Mouse (Mus musculus) kidney, embryonic 16.5 days (tissue): ENCODE measurements around the gene Rdh13. TPM values are rescaled to one million over a fixed set of nuclear protein-coding genes. Genes with fewer than 3 reads are reported as not detected.
"Not testable (repeated sequence)": the region's sequence is repeated elsewhere in the genome, so short reads cannot be mapped to it uniquely, and the experiment has no call there.

Experiments used
- ATAC-seq: fragments of 200-750 bp; cut with Nextera tagmentation; 2 replicates; pipeline ENCODE4 v1.8.0; 2017; ENCODE audit warnings: moderate TSS enrichment; ENCODE audit not compliant: low FRiP score, low TSS enrichment
- H3K27ac ChIP-seq: fragments of 300-500 bp; sonication (generic); 2 replicates; pipeline ENCODE4 v1.5.1; 2014; ENCODE audit warnings: low read length
- H3K27me3 ChIP-seq: fragments of 300-500 bp; sonication (generic); 2 replicates; pipeline ENCODE4 v1.6.1; 2014; ENCODE audit warnings: low read length, control low read depth, mixed read lengths; ENCODE audit not compliant: insufficient read depth
- H3K36me3 ChIP-seq: fragments of 300-500 bp; sonication (generic); 2 replicates; pipeline ENCODE4 v1.6.1; 2014; ENCODE audit warnings: low read length, control low read depth, mixed read lengths; ENCODE audit not compliant: insufficient read depth
- H3K4me1 ChIP-seq: fragments of 300-500 bp; sonication (generic); 2 replicates; pipeline ENCODE4 v1.6.1; 2014; ENCODE audit warnings: low read length, control low read depth, mixed read lengths; ENCODE audit not compliant: insufficient read depth
- H3K4me2 ChIP-seq: fragments of 300-500 bp; sonication (generic); replicated peaks from 2 replicates; pipeline ENCODE4 v1.6.1; 2014; ENCODE audit warnings: low read depth, low read length
- H3K4me3 ChIP-seq: fragments of 300-500 bp; sonication (generic); 2 replicates; pipeline ENCODE4 v1.5.1; 2014; ENCODE audit warnings: mild to moderate bottlenecking, low read length
- H3K9ac ChIP-seq: fragments of 300-500 bp; sonication (generic); replicated peaks from 2 replicates; pipeline ENCODE4 v1.6.1; 2014; ENCODE audit warnings: low read length
- H3K9me3 ChIP-seq: fragments of 300-500 bp; sonication (generic); 2 replicates; pipeline ENCODE4 v1.6.1; 2016; ENCODE audit warnings: low read length, control low read depth
- WGBS: fragments of 180-500 bp; shearing (Covaris S2); extraction: QIAGEN DNeasy Blood & Tissue Kit; methylation state at CpG from one replicate; pipeline ENCODE4 v1.1.7; 2014; 5-methylcytosine and 5-hydroxymethylcytosine counted together
- polyA plus RNA-seq: library from polyadenylated mRNA; unstranded; fragments of >200 nt; fragmentation: Nextera tagmentation; extraction: Ambion mirVana; gene quantifications from 2 replicates; pipeline ENCODE4 v1.2.1, GENCODE M21; 2015

Gene Rdh13
- polyA plus RNA-seq, 1 experiment from 2014 or later, result 34.4 TPM

GRCm38 (mm10) chr7:4440549-4440948, 4.9 kb downstream of the Rdh13 start:
- Histone ChIP-seq H3K36me3 (peaks cover 64% of the 10 kb centered on the region), H3K9me3 (no peaks in the 10 kb centered on the region), H3K4me2 (no peak overlapping the region), H3K4me3 (no peak overlapping the region), H3K27ac (no peak overlapping the region), H3K27me3 (no peaks in the 10 kb centered on the region), H3K9ac (no peak overlapping the region), H3K4me1 (peaks cover 6% of the 10 kb centered on the region)
- ATAC-seq, result no peak
- WGBS, result 93% methylated on average over 10 of the region's 10 CpGs

DNA sequence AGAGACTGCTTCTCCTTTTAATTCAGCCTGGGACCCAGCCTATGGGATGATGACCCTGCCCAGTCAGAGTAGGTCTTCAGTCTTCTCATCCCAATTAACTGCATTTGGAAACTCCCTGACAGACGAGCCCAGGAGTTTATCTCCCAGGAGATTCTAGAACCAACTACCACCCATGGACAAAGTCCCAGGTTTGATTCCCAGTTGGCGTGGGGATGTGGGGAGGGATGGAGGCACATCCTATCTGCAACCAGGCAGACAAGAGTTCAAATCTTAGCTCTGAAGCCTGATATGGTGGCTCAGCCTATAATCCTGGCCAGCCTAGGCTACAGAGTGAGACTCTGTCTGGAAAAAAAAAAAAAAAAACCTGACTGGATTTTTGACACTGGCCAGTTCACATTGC, 7.7 kb downstream of the Rdh13 start:
- Histone ChIP-seq H3K4me3 (no peak overlapping the region), H3K36me3 (peaks cover 75% of the 10 kb centered on the region), H3K4me1 (no peaks in the 10 kb centered on the region), H3K27ac (no peak overlapping the region), H3K9ac (no peak overlapping the region), H3K9me3 (no peaks in the 10 kb centered on the region), H3K27me3 (no peaks in the 10 kb centered on the region), H3K4me2 (no peak overlapping the region)
- ATAC-seq, result no peak
- WGBS, result 92% methylated on average over 2 of the region's 2 CpGs

- Histone ChIP-seq H3K27ac (no peak overlapping the region), H3K27me3 (no peaks in the 10 kb centered on the region), H3K9ac (no peak overlapping the region), H3K9me3 (peaks cover 8% of the 10 kb centered on the region; the same call in 1 of the 2 replicates), H3K4me3 (no peak overlapping the region), H3K4me1 (no peaks in the 10 kb centered on the region), H3K4me2 (no peak overlapping the region), H3K36me3 (peaks cover 77% of the 10 kb centered on the region)
- 83% methylated on average over 8 of the region's 8 CpGs for WGBS
- ATAC-seq, result no peak
These were observed 13.4 kb downstream of the Rdh13 start for GRCm38 (mm10) chr7:4432026-4432425.

DNA sequence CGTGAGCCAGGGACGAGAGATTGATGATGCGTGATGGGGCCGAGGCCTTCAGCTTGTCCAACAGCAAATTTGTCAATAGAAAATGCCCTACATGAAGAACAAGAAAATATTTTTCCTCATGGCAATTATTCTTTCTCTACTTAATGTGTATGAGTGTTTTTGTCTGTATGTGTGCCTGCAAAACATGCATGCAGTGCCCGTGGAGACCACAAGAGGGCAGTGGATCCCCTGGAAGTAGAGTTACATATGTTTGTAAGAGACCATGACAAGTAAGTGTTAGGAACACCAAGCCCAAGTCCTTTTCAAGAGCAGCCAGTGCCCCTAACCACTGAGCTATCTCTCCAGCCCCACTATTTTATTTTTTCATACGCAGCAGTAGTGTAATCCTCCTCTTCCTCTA, 13.9 kb downstream of the Rdh13 start:
- 82% methylated on average over 6 of the region's 6 CpGs for WGBS
- no peak for ATAC-seq

DNA sequence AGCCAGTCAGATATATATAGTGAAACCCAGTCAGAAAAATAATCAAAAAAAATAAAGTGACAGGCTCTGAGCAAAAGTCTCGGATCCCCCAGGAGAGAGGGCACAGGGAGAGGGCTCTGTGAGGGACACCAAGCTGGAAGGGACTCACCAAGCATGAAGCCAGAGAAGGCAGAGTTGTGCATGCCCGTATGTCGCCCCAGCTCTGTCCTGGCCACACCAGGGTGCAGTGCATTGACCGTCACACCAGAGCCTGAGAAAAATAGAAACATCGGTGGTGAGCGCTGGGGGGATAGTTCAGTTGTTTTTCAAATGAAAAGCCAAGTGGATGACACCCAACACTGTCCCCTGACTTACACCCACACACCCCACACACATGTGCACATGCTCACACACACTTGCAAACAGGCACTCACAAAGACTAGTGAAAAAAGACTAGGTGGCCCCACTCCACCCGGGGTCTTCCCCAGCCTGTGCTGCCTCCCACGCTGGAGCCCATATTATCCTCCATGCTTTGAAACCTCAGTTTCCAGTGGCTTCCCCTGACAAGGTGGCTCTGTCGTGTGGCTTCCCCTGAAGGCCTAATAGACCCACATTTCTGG, 15.1 kb downstream of the Rdh13 start:
- Histone ChIP-seq H3K27ac (no peak overlapping the region), H3K9me3 (peaks cover 8% of the 10 kb centered on the region; the same call in 1 of the 2 replicates), H3K4me1 (no peaks in the 10 kb centered on the region), H3K27me3 (no peaks in the 10 kb centered on the region), H3K4me2 (no peak overlapping the region), H3K36me3 (peaks cover 76% of the 10 kb centered on the region), H3K9ac (no peak overlapping the region), H3K4me3 (no peak overlapping the region)
- no peak for ATAC-seq
- WGBS, result 91% methylated on average over 9 of the region's 9 CpGs

More for the DNA sequence above, 13.9 kb downstream of the Rdh13 start:
- Histone ChIP-seq H3K36me3 (peaks cover 75% of the 10 kb centered on the region), H3K4me1 (no peaks in the 10 kb centered on the region), H3K27ac (no peak overlapping the region), H3K9ac (no peak overlapping the region), H3K4me2 (no peak overlapping the region), H3K9me3 (peaks cover 8% of the 10 kb centered on the region; the same call in 1 of the 2 replicates), H3K27me3 (no peaks in the 10 kb centered on the region), H3K4me3 (no peak overlapping the region)

GRCm38 (mm10) chr7:4427161-4427912, 18.1 kb downstream of the Rdh13 start:
- 66% methylated on average over 7 of the region's 7 CpGs for WGBS
- H3K4me1 ChIP-seq, result no peaks in the 10 kb centered on the region
- peak; percentile 94 for ATAC-seq
- peaks cover 5% of the 10 kb centered on the region; the same call in 1 of the 2 replicates for H3K9me3 ChIP-seq
- H3K36me3 ChIP-seq, result peaks cover 54% of the 10 kb centered on the region
- no peaks in the 10 kb centered on the region for H3K27me3 ChIP-seq
- no peak overlapping the region for H3K9ac ChIP-seq
- H3K4me3 ChIP-seq, result no peak overlapping the region
- H3K4me2 ChIP-seq, result no peak overlapping the region
- H3K27ac ChIP-seq, result no peak overlapping the region

GRCm38 (mm10) chr7:4420230-4420629, 25.2 kb downstream of the Rdh13 start:
- H3K36me3 ChIP-seq, result peaks cover 2% of the 10 kb centered on the region; the same call in 1 of the 2 replicates
- no peak overlapping the region for H3K9ac ChIP-seq
- H3K4me3 ChIP-seq, result no peak overlapping the region
- no peaks in the 10 kb centered on the region for H3K9me3 ChIP-seq
- ATAC-seq, result no peak
- no peaks in the 10 kb centered on the region for H3K4me1 ChIP-seq
- no peak overlapping the region for H3K27ac ChIP-seq
- 68% methylated on average over 4 of the region's 4 CpGs for WGBS
- no peaks in the 10 kb centered on the region for H3K27me3 ChIP-seq
- no peak overlapping the region for H3K4me2 ChIP-seq

GRCm38 (mm10) chr7:4419681-4420080, 25.8 kb downstream of the Rdh13 start:
- H3K36me3 ChIP-seq, result no peaks in the 10 kb centered on the region
- no peak overlapping the region for H3K4me3 ChIP-seq
- H3K9me3 ChIP-seq, result no peaks in the 10 kb centered on the region
- H3K27me3 ChIP-seq, result no peaks in the 10 kb centered on the region
- 81% methylated on average over 6 of the region's 6 CpGs for WGBS
- no peak overlapping the region for H3K4me2 ChIP-seq
- H3K4me1 ChIP-seq, result no peaks in the 10 kb centered on the region
- H3K9ac ChIP-seq, result no peak overlapping the region
- no peak for ATAC-seq
- no peak overlapping the region for H3K27ac ChIP-seq

- H3K4me2 ChIP-seq, H3K9ac ChIP-seq, H3K9me3 ChIP-seq, H3K4me1 ChIP-seq, H3K36me3 ChIP-seq, H3K4me3 ChIP-seq, H3K27ac ChIP-seq, H3K27me3 ChIP-seq, ATAC-seq: not testable (repeated sequence)
- WGBS, result 95% methylated on average over 15 of the region's 15 CpGs
These were observed 33.0 kb downstream of the Rdh13 start for GRCm38 (mm10) chr7:4412406-4412805.

DNA sequence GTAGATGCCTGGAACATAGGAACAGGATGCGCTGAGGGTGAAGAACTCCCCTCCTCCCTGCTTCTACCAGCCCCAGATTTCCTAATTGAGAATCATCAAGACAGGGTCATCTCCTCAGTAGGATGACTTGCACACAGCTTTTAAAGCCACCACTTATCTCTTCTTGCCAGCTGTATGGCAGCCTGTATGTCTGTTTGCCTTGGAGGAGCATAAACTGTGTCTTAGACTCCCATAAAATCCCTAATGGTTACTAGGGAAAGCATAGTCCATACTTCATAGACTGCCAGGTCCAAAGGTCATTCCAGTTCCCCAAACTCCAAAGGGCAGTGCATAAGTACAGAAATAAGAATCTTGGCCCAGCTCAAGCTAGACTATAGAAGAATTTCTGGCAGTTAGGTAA, 47.7 kb downstream of the Rdh13 start, which contains the start of gene Gp6:
Gene Gp6 (minus strand): TSS at position 15 of the 400 bp plus-strand sequence.
- Histone ChIP-seq H3K27ac (no peak within 1 kb of the TSS), H3K4me1 (no peaks in the 10 kb centered on the region), H3K9ac (no peak within 1 kb of the TSS), H3K27me3 (no peaks in the 10 kb centered on the region), H3K9me3 (no peaks in the 10 kb centered on the region), H3K36me3 (no peaks in the 10 kb centered on the region), H3K4me2 (no peak within 1 kb of the TSS), H3K4me3 (no peak within 1 kb of the TSS)
- WGBS, result 86% methylated on average over 1 of the region's 1 CpGs
- no peak for ATAC-seq
